Mouse (Mus musculus): ENCODE data around the gene Macf1.

DNA sequence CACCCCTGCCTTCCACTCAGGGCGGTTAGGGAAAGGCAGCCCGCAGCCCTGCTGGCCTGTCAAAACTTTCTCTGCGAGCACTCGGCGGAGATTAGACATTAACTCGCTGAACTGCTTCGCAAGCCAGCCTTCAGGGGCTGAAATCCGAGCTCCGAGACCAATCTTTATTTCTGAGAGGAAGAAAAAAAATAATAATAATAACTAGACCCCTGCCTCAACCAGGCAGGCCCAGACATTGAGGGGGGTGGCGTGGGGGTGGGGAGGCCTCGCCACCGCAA is 20.5 kb downstream of the Macf1 start:
- TF ChIP-seq POLR2A (IDR thresholded peaks at IDR 0.05; ENCODE audit: low read depth, low read length) (no peak), CTCF (conservative IDR thresholded peaks at IDR 0.05; ENCODE audit: insufficient read depth, insufficient read length, low read depth, low read length) (no peak)
